Mouse (Mus musculus) natural killer cell, adult 2 months (primary cell): ENCODE data around the gene Tnrc6c.

ENCODE experiments used
- DNase-seq, 2 experiments: peaks; one replicate each; pipeline ENCODE4 v3.0.0; 2022; ENCODE audit warnings: low spot score in 2 of 2

Tnrc6c gene

DNA sequence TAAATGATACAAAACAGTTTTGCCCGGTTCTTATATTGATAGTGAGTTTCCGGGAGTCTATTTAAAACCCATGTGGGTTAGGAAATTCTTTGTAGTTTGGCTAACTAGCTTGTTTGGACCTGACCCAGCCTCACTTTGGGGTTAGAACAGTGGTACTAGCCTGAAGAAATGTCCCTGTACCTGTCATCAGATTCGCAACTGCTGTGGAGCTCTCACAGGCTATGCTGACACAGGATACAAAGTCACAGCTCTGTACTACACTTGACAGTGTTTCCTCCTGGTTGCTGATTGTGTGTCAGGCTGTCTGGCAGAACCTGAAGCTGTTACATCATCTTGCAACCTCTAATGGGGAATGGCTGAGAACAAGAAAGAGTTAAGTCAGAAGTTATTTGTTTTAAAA, 75.3 kb downstream of the Tnrc6c start:
- DNase-seq = no peak

DNA sequence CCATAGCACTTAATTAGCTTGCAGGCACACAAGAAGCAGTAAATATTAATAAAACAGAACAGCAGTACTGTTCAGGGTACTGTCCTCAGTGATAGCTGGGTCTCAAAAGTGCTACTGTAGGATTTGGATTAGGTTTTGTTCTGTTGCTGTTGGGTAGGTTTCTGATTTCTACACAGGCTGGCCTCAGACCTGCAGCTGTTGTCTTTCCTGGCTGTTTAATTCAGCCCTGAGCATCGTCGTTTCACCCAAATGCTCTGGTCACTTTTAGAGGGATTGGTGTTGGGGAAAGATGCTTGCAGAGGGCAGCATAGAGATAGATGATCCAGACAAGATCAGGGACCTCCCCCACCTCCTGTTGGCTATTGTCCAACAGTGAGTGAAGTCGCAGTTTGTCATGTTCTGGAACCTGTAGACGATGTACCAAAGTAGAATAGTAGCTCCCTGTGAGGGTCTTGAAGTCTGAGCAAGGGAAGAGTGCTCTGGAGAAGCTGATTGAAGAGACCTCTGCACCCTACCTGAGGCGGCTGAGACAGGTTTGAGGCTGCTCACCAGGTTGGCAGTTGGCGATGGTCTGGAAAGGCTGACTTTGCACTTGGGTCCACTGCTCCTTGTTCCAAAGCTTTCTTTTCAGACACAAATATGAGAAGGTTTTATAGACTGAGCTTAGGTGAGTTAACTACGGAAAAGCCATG, 75.9 kb downstream of the Tnrc6c start:
- no peak for DNase-seq

DNA sequence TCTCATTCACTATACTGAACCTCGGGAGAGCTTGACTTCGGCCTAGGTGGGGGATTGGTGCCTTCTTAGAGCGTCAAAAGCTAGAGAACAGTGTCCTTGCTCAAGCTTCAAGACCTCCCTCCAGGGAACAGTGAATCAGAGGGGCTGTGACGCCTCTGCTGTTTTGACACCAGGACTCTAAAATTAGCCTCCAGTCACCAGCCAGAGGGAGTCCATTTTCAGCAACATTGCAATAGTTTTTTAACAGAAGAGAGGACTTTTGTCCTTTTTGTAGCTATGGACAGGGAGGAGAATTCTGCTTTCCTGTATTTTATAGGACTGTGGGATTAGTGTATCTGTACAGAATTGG, 76.4 kb downstream of the Tnrc6c start:
- DNase-seq = no peak

DNA sequence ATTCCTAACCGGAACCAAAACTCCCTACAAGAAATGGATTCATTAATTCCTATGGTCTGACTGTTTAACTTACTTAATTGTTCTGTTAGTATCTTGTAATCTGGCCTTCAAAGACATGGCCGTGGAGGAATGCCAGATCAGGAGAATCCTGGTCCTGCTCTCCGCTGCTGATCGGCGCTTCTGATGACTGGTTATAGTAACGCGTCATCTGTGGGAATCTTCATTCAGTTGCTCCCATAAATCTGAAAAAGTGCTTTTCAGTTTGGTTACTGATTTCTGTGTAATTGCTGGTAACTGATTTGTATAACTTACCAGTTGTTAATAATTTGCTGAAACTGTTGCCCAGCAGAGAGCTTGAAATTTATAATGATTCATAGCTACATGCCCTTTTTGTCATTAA, 77.4 kb downstream of the Tnrc6c start:
- no peak for DNase-seq

DNA sequence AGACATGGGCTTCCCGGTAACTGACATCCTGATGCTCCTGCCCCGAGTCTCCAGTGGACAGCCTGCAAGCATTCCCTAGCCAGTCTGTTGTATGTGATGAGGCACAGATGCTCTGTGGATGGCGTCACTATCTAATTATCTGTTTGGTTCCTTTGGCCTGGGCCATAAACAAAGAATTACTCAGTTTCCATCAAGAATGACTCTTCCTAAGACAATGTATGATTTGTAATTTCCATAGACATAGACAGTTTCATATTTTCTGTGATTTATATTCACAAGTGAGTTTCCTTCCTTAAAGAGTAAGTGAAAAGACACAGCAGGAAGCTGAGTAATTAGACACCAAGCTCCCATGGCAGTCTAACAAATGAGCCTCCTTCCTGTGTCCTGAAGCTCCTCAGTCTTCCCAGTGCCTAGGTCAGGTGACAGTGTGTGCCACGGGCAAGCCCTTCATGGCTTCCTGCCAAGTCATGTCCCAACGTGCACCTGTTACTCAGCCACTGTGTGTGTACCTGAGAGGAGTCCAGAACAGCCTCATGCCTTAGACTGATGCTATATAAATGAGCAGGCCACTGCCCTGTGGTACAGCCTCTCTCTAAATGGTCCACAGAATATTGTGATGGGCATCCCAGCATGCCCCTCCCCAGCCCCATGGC, 82.1 kb downstream of the Tnrc6c start:
- DNase-seq = no peak

DNA sequence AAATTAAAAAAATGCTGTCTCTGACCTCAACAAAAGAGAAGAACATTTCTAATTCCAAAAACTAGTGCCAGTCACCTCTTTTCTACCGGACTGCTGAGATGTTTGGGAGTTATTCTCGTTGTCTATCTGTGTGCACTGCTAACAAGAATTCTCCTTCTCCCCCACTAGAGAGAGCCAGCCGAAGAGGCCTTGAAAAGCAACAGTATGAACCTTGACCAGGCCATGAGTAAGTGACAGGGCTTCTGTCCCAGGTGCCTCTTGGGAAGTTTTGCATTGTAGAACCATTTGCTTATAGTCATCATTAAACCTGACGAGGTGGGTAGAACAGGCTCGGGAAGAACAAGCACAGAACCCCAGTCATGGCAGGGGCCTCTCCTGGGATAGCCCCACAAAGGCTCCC, 84.0 kb downstream of the Tnrc6c start:
- no peak for DNase-seq

DNA sequence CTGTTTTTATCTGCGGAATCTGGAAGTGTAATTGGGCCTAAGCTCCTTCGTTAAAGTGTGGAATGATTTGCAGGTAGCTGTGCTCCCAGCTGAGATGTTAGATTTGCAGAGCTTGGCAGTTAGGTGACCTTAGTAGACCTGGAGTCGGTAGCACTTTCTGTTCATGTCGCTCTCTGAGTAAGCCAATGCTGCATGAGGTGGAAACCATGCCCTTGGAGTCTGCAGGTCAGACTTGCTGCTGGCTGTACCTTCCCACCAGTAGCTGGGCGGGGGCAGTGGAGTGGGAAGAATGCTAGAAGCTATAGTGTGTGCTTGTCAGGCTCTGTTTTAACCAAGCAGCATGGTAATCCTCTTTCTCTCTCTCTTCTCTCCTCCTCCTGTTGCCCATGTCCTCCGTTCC, 87.0 kb downstream of the Tnrc6c start:
- DNase-seq = no peak

DNA sequence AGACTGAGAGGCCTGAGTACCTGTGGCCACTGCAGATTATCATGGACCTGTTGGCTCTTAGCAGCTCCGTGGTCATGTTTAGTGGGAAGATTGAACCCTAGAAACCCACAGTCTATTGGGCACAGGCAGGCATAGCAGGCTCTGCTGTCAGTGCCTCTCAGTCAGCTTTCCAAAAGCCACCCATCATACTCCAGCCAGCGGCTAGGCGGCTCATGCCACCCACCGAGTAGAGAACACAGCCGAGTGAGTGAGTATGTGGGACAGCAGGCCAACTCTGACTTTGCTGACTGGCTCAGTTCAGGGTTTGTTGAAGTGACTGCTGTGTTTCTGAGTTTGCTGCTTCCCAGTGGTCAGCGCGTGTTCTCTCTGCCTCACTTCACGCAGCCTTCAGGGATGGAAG, 88.2 kb downstream of the Tnrc6c start:
- DNase-seq = no peak

DNA sequence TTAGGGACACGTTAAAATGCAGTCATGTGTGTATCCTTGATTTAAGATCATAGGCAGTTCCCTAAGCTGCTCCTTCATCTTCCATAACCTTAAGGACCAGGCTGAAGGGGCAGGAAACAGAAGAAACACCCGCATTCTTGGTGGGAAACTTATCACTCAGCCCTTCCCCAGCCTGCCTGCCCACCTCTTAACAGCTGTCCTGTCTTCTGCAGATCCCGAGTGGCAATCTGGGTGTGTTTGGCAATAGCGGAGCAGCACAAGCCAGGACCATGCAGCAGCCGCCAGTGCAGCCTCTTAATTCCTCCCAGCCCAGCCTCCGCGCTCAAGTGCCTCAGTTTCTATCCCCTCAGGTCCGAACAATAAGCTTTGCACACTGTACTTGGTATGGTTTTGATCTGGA, 88.6 kb downstream of the Tnrc6c start:
- DNase-seq = no peak

DNA sequence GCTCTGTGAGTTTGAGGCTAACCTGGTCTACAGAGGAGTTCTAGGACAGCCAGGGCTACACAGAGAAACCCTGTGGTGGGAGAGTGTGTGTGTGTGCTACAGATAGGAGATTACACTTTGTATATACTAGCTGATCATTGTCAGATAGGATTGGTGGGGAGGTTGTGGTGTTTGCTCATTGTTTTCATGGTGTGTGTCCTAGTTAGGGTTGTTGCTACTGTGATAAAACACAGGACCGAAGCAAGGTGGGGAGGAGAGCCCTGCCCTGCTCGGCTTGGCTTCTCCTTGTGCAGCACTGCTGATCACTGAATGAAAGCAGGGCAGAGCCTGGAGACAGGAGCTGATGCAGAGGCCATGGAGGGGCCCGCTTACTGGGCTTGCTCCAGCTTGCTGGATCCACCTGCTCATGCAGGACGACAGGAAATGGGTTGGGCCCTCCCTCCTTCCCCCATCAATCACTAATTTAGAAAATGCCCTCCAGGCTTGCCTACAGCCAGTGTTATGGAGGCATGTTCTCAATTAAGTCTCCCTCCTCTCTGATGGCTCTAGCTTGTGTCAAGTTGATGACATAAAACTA, 89.5 kb downstream of the Tnrc6c start:
- DNase-seq = no peak

DNA sequence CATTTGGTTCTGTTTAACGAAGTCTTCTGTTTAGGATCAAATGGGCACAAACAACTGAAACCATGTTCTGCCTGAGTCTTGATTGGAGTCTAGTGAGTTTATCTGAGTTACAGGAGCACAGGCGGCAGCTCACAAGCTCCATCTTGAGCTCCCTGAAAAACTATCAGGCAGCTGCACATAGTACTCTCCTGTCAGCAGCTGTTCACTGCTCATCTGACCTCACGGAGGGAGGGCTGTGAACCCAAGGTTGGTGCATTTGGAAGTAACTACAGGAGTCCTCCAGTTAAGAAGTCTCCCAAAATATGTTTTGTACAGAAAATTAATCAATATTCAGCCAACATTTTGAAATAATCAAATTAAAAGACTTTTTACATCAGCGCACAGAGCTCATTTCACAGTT, 94.5 kb downstream of the Tnrc6c start:
- DNase-seq = no peak

DNA sequence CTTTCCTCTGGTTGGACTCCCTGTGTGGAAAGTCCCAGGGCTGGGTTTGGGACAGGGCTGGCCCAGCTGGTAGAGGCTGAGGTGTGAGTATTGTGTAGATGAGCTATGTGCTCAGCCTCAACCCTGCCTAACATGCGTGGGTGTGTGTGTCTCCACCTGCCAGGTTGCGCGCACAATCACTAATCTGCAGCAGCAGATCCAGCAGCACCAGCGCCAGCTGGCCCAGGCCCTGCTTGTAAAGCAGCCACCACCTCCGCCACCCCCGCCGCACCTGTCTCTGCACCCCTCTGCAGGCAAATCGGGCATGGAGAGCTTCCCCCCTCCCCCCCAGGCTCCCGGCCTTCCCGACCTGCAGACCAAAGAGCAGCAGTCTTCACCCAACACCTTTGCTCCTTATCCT, 95.3 kb downstream of the Tnrc6c start:
- DNase-seq = no peak

DNA sequence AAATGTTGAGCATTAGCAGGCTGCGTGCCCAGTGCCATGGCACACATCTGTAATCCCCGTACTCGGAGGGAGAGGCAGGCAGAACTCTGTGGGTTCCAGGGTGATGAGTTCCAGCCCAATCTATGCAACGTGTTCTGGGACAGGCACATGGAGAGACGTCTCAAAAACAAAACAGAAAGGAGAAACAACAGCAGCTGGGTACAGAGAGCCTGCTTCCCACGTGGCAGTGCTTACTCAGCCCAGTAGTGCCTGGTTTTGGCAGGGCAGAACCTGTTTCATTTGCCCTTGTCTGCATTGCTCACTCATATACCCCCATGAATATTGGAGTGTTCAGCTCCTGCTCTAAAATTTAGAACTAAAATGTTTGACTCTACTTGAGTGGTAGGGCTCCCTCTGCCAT, 97.5 kb downstream of the Tnrc6c start:
- DNase-seq = no peak

DNA sequence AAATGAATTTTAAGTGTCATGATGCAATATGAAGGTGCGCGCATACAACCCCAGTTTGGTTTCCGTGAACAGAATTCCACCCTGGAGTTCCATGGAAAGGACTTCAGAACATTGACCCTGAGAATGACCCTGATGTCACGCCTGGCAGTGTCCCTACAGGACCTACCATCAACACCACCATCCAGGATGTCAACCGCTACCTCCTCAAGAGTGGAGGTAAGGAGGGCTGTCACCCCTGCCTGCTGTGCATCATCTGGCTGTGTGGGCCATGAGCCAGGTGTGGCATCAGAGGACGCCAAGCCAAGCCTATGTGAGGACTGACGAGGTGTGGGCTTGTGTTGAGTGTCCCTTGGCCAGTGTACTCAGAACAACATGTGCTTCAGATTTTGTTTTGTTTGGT, 101.8 kb downstream of the Tnrc6c start:
- no peak for DNase-seq

DNA sequence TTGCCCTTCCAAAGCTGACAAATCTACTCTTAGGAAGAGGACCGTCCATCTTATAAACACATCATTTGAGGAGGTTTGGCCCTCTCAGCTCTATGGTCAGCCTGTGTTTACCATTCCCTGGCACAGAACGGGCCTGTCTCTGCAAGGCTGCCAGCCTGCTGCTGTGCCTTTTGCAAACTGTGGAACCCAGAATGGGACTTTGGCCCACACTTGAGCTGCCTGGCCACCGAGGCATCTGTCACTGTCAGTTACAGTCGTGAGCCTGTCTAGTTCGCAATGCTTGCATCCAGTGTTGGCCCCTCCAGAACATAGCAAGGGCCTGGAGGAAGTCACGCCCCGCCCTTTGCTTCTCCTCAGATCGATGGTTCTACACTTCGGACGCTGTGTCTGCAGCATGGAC, 105.2 kb downstream of the Tnrc6c start:
- no peak for DNase-seq

DNA sequence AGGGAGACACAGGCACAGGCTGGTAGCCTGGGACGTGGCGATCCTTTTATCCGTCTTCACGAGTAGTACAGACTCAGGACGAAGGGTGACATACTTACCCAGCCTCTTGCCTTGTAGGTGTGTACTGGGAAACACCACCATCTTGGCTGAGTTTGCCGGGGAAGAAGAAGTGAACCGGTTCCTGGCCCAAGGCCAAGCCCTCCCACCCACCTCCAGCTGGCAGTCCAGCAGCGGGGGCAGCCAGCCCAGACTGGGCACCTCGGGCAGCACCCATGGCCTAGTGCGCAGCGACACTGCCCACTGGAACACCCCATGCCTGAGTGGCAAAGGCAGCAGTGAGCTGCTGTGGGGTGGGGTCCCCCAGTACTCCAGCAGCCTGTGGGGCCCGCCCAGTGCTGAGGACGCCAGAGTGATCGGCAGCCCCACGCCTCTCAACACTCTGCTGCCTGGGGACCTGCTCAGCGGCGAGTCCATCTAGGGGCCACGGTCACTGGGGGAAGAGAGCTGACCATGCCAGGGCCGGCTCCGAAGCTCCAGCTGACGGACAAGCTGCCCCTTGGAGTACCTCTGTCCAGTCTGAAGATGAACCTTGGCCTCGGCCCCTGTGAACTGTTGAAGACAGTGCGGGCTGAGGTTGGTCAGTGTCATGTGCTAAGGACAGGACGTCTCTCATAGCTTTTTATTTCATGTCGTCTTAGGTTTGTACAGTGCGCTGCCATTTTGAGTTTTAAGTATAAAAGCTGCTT, 106.5 kb downstream of the Tnrc6c start:
- DNase-seq = no peak

DNA sequence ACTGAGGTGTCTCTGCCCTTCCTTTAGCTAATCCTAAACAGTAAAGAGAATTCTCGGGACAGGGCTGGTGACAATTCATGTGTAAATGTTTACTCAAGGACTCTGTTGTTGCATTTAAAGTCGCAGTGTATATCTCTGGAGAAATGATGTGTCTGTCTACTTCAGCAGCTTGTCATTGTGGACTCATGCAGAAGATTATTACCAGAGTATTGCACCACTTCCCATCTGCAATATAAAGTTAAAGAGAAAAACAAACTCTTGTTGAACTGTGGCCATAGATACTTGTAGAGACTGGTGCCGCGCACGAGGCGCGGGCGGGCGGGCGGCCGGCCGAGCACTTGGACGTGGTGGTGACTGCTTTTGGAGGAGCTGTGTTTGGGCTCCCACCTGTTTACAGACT, 107.7 kb downstream of the Tnrc6c start:
- DNase-seq = no peak

DNA sequence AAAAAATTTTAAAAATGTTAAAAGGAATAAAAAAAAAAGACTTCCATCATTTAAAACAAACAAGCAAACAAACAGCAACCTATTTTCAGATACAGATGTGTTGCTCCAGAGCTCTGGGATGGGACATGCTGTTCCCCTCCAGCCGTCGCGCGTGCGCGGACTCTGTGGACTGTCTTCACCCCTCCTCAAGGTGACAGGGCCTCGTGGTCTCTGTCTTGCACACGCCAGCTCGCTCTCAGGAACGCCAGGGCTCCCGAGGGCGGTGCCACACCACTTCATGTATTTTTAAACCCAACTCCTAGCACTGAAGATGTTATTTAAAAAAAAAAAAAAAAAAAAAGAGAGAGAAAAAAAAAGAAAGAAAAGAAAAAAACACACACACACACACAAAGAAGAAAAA, 108.2 kb downstream of the Tnrc6c start:
- DNase-seq = no peak

DNA sequence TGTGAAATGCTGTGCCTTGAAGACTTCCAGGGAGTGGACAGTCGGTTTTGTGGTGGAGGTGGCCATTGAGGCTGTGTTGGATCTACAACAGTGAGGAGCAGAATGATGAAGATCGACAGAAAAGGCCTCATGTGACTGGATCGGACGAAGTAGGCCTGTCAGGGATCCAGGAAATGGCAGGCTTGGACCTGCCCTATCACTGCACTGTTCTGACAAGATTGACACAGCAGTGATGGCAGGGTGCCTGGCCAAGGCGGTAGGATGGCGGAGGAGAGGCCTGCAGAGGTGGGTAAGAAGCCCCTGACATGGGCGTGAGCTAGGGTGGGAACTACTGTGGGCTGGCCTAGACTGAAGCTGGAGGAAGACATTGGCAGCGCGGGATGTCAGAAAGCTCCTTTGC, 110.2 kb downstream of the Tnrc6c start:
- DNase-seq = no peak

DNA sequence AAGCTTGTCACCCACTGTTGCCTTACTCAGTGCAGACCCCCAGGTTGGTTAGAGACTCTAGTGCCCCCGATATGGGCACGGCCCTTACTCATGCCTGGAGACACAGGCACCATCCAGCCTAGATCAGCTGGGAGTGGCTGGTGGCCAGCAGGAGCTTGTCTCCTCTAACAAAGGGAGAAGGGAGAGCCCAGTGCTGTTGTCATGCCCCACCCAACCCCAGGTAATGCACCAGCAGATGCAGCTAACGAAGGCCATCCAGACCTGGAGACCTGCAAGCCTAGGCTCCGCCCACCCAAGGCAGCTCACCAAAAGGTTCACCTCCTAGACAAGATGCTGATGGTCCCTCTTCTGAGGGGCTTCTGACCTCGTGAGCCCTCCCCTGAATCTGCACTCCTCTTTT, 111.3 kb downstream of the Tnrc6c start:
- DNase-seq = no peak

DNA sequence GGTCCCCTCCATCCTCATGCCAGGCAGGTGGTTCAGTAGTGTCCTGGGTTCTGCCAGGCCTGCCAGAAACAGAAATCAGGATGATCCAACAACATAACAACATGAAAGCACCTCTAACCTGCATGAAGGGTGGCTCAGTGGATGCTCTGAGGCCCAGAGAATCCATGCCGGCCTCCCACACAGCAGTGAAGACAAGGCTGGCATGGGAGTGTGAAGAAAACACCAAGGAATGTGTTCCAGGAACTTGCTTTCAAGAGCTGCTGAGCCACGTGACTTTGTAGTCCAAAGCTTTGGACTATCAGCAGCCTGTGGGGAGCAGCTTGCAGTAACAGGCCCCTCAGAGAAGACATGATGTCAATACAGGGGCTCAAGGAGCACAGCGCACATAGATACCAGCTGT, 112.2 kb downstream of the Tnrc6c start:
- DNase-seq = no peak

DNA sequence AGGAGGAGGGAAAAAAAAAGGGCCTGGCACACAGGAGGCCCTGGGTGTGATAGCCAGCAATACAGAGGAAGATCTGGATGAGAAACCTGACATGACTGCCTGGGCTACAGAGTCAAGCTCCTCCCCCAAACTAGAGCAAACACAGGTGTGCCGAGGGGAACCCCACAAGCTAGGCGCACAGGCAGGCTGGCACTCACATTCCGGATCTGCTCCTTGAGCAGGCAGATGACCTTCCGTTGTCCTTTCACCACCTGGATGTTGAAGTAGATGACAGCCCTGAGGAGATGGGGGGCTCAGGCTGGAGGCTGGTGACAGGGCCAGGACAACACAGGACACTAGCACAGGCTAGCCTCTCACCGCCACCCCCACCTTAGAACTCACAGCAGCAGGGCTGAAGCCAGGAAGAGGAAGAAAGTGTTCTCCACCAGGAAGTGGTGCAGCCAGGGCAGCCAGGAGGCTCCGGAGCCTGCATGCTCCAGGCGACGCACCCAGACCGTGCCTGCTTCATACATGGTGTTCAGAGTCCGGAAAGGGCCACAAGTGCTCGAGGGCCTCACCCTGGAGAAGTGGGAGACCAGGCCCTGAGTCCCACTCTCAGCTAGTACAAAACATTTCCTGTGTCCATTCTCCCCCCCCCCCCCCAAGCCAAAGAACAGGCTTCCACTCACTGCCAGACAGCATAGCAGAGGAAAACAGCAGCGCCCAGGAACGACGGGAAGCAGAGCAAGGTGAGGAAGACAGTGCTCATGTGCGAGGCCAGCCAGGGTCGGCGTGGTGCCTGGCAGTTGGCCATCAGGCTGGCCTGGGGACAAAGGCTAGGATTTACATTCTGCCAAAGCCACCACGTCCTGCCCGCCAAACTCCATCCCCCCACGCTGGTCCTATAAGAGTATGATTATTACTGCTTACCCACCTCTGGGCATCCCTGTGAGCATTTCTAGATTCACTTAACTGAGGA, 114.9 kb downstream of the Tnrc6c start:
- no peak for DNase-seq
